Mouse (Mus musculus): ENCODE measurements around the gene Khdrbs1.
"Not testable (repeated sequence)": the region's sequence is repeated elsewhere in the genome, so short reads cannot be mapped to it uniquely, and the experiment has no call there.

Khdrbs1 gene

GRCm38 (mm10) chr4:129742232-129743009, at the start of gene Khdrbs1:
TSS of gene Khdrbs1 (minus strand) at chr4:129742303.
- DNase-seq (ENCODE audit: low read depth, low spot score): peak; percentile 99

- DNase-seq (ENCODE audit: low read depth, low spot score): no peak
These were observed 49.3 kb upstream of the Khdrbs1 start for GRCm38 (mm10) chr4:129791399-129791798.

DNA sequence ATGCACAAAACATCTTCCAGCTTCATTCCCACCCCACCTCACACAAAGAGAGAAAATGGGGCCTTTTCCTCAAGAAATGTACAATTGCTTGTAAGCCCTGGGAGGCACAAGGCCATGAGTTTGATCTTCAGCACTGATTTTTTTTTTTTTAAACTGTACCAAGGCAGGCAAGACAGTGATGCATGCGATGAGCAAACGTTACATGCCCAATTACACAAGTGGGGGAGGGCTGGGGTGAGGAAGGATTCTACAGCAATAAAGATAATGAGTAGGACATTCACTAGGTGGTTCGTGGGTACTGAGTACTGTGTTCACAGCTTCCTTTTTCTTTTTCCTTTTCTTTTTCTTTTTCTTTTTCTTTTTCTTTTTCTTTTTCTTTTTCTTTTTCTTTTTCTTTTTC, 48.4 kb upstream of the Khdrbs1 start:
- no peak for DNase-seq (ENCODE audit: low read depth, low spot score)

- no peak for DNase-seq (ENCODE audit: low read depth, low spot score)
These were observed 47.5 kb upstream of the Khdrbs1 start for GRCm38 (mm10) chr4:129789635-129790034.

DNA sequence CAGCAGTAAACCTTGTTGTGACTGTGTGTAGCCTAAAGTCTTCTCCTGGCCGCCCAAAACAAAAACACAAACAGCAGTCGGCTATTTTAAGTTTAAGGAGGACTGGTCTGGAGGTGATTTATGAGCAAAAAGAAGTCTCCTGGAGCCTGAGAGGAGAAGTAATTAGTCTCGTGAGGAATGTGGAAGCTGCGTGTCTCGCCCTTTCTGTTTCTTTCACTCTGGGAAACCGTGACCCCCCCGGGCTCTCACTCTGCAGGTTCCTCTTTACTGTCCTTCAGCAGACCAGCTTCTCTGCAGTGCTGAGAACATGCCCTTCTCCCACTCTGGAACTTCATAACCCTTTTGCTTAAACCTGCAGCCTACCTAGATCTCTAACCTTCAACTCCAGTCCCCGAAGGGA, 46.6 kb upstream of the Khdrbs1 start:
- DNase-seq (ENCODE audit: low read depth, low spot score): no peak

- DNase-seq (ENCODE audit: low read depth, low spot score): peak; percentile 75
These were observed 43.1 kb upstream of the Khdrbs1 start for GRCm38 (mm10) chr4:129785178-129785577.

DNA sequence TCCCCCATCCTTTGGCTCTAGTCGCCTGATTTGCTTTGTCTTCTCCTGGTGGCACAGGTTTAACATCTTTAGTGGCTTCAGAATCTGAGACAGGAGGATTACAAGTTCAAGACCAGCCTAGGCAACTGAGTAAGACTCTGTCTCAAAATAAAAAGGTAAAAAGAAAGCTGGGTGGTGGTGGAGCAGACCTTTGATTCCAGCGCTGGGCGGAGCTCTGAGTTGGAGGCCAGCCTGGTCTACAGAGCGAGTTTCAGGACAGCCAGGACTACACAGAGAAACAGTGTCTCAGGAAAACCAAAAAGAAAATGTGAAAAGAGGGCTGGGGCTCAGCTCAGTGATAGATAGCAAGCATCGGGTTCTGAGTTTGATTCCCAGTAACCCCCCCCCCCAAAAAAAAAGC, 41.4 kb upstream of the Khdrbs1 start:
- no peak for DNase-seq (ENCODE audit: low read depth, low spot score)

DNA sequence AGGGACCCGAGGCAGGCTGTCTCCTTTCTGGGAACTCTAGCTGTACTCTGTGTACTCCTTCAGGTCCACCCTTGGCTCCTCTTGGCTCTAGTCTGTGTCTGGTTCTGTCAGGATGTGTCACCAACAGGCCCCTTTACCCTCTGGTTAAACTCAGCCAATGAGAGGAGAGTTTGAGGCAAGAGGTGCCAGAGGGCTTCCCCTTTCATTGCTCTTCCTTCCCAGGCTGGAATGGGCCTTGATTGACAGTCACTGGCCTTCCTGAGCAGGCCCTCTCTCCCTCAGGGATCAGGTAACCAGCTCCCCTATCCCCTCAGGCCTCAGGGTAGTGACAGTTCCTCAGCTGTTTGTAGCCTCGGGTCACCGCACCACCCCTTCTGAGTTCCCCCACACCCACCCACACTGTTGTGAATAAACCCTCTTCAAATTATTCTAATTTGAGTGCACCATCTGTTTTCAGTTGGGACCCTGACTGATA, 40.8 kb upstream of the Khdrbs1 start:
- no peak for DNase-seq (ENCODE audit: low read depth, low spot score)

GRCm38 (mm10) chr4:129781881-129782675, 40.0 kb upstream of the Khdrbs1 start:
- no peak for DNase-seq (ENCODE audit: low read depth, low spot score)

DNA sequence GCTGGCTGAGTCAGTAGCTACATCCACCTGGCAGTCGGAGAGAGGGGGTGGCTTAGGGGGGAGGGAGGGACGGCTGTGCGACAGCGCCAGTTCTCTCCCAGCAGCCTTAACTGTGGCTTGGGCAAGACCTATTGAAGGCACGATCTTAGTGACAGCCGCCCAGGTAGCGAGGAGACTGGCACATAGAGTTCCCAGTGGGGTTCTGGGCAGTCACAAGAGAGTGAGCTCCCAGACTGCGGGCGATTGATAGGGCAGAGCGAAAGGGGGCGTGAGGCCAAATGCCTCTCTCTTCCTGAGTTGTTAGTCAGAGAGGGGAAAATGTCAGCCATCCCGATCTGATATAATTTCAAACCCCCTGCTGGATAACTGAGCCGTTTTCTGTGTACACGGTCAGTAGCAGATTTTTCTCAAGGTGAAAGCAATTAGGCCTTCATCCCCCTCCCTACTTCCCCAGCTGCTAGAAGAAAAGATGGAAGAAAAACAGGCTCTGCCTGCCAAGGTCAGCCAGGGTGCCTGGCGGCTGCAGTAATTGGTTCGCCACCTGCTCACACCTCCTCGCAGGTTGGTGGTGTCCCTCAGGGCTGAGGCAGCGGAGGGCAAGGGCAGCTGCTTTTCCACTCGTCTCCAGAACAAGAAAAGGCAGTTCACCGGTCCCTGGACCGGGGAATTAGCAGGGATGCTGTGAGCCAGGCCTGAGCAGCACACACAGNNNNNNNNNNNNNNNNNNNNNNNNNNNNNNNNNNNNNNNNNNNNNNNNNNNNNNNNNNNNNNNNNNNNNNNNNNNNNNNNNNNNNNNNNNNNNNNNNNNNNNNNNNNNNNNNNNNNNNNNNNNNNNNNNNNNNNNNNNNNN, 29.8 kb upstream of the Khdrbs1 start:
- DNase-seq (ENCODE audit: low read depth, low spot score): peak; percentile 51

- DNase-seq (ENCODE audit: low read depth, low spot score): no peak
These were observed 29.2 kb upstream of the Khdrbs1 start for GRCm38 (mm10) chr4:129771314-129771671.

DNA sequence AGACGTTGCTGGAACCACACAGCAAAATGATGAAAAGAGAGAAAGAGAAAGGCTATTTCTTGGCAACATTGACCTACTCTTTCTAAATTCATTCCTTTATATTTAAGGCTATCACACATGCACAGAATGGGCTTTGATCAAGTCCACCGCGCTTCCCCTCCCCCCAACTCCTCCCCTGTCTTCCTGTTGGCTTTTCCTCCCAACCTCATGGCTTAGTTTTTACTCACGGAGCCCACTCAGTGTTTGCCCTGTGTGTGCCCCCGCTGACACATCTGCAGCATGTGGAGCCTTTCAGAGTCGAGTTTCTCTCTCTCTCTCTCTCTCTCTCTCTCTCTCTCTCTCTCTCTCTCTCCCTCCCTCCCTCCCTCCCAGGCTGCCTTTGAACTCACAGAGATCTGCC, 28.5 kb upstream of the Khdrbs1 start:
- DNase-seq (ENCODE audit: low read depth, low spot score): no peak

GRCm38 (mm10) chr4:129768742-129769141, 26.6 kb upstream of the Khdrbs1 start:
- DNase-seq (ENCODE audit: low read depth, low spot score): not testable (repeated sequence)

DNA sequence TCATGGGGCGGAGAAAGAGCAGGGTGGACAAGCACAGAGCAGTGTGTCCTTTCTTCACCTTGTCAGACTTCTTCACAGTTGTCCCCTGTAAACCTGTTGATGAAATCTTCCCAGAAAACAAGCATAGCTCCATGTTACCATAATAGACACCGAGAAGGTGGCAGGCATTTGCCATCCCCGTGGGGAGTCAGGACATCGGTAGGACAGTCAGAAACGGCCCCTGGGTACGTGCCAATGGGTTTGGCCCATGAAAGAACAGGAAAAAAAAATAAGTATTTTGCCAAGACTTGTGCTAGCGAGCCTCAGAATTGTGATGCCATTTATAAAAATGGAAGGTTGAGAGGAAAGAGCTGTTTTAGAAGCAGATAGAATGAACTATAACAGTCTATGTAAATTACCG, 25.7 kb upstream of the Khdrbs1 start:
- DNase-seq (ENCODE audit: low read depth, low spot score): no peak

DNA sequence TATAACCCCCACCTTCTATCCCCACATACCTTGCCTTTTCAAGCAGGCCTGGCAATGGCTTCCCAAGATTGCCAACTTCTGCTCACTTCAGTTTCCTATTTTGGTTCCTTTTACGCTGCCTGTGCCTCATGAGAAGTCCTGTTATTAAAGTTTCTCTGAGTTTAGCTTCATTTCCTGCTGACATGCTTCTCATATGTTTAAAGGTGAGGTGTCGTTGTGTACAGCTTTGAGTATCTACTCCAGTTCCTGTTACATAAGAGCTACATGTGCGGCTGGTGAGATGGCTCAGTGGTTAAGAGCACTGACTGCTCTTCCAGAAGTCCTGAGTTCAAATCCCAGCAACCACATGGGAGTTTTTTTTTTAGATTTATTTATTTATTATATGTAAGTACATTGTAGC, 23.2 kb upstream of the Khdrbs1 start:
- DNase-seq (ENCODE audit: low read depth, low spot score): no peak

DNA sequence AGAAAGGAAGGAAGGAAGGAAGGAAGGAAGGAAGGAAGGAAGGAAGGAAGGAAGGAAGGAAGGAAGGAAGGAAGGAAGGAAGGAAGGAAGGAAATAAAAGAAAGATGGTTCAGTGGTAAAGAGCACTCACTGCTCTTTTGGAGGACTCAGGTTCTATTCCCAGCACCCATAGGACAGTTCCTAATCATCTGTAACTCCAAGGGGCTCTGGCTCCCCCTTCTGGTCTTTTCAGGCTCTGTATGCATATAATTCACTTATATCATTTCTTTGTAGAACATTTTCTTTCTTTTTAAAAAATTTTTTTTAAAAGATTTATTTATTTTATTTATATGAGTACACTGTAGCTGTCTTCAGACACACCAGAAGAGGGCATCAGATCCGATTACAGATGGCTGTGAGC, 20.4 kb upstream of the Khdrbs1 start:
- not testable (repeated sequence) for DNase-seq (ENCODE audit: low read depth, low spot score)

- DNase-seq (ENCODE audit: low read depth, low spot score): no peak
These were observed 19.5 kb upstream of the Khdrbs1 start for GRCm38 (mm10) chr4:129761606-129762005.

- DNase-seq (ENCODE audit: low read depth, low spot score): no peak
These were observed 13.4 kb upstream of the Khdrbs1 start for GRCm38 (mm10) chr4:129755455-129755854.

- no peak for DNase-seq (ENCODE audit: low read depth, low spot score)
These were observed 12.6 kb upstream of the Khdrbs1 start for GRCm38 (mm10) chr4:129754742-129755141.

GRCm38 (mm10) chr4:129750430-129750829, 8.3 kb upstream of the Khdrbs1 start:
- DNase-seq (ENCODE audit: low read depth, low spot score): no peak

DNA sequence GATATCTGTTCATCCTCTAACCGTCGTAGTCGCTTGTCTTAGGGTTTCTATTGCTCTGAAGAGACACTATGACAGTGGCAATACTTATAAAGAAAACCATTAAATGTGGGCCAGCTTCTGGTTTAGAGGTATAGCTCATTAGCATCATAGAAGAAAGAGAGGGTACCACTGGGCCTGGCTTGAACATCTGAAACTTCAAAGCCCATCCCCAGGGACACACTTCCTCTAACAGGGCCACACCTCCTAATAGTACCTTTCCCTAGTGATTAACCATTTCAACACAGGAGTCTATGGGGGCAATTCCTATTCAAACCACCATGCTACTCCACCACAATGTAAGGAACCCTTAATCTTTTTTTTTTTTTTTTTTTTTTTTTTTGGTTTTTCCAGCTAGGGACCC, 4.5 kb upstream of the Khdrbs1 start:
- no peak for DNase-seq (ENCODE audit: low read depth, low spot score)

- DNase-seq (ENCODE audit: low read depth, low spot score): no peak
These were observed 4.0 kb upstream of the Khdrbs1 start for GRCm38 (mm10) chr4:129746106-129746505.
